Mouse (Mus musculus): ENCODE data around the gene Scp2.
"Not testable (repeated sequence)": the region's sequence is repeated elsewhere in the genome, so short reads cannot be mapped to it uniquely, and the experiment has no call there.

Scp2 gene

GRCm38 (mm10) chr4:108096345-108096744 is 48.5 kb downstream of the Scp2 start, which contains the start of gene Podn:
TSS of gene Podn (minus strand) at chr4:108096445.
- no peak for DNase-seq

- DNase-seq, result no peak
Measured at GRCm38 (mm10) chr4:108092741-108093397, 51.9 kb downstream of the Scp2 start.

- DNase-seq, result no peak
Measured at GRCm38 (mm10) chr4:108083993-108084392, 60.8 kb downstream of the Scp2 start.

- DNase-seq, result no peak
Measured at GRCm38 (mm10) chr4:108083032-108083735, 61.6 kb downstream of the Scp2 start.

GRCm38 (mm10) chr4:108082401-108082806 is 62.4 kb downstream of the Scp2 start:
- no peak for DNase-seq

GRCm38 (mm10) chr4:108080876-108081275 is 63.9 kb downstream of the Scp2 start:
- no peak for DNase-seq

GRCm38 (mm10) chr4:108079762-108080161 is 65.0 kb downstream of the Scp2 start:
- DNase-seq, result no peak

- DNase-seq, result not testable (repeated sequence)
Measured at GRCm38 (mm10) chr4:108079191-108079590, 65.6 kb downstream of the Scp2 start.

- no peak for DNase-seq
Measured at GRCm38 (mm10) chr4:108077224-108077955, 67.4 kb downstream of the Scp2 start.

GRCm38 (mm10) chr4:108074204-108074823 is 70.5 kb downstream of the Scp2 start:
- no peak for DNase-seq

GRCm38 (mm10) chr4:108072086-108072485 is 72.7 kb downstream of the Scp2 start:
- DNase-seq, result no peak

GRCm38 (mm10) chr4:108071235-108071901 is 73.4 kb downstream of the Scp2 start:
- peak; percentile 94 for DNase-seq

- no peak for DNase-seq
Measured at GRCm38 (mm10) chr4:108070723-108071122, 74.1 kb downstream of the Scp2 start.

GRCm38 (mm10) chr4:108070286-108070685 is 74.5 kb downstream of the Scp2 start:
- no peak for DNase-seq

- DNase-seq, result no peak
Measured at GRCm38 (mm10) chr4:108068081-108068480, 76.7 kb downstream of the Scp2 start.

- DNase-seq, result no peak
Measured at GRCm38 (mm10) chr4:108067261-108067660, 77.5 kb downstream of the Scp2 start.

GRCm38 (mm10) chr4:108066569-108066968 is 78.2 kb downstream of the Scp2 start:
- no peak for DNase-seq

GRCm38 (mm10) chr4:108065176-108065844 is 79.5 kb downstream of the Scp2 start:
- DNase-seq, result no peak

GRCm38 (mm10) chr4:108063616-108064015 is 81.2 kb downstream of the Scp2 start:
- no peak for DNase-seq

- DNase-seq, result no peak
Measured at GRCm38 (mm10) chr4:108062524-108062923, 82.3 kb downstream of the Scp2 start.

GRCm38 (mm10) chr4:108060774-108061173 is 84.0 kb downstream of the Scp2 start:
- no peak for DNase-seq

Data from right cerebral cortex, postnatal 14 days (tissue).